ENCODE assay signal across 12 mouse cellular contexts in the genomic region with DNA sequence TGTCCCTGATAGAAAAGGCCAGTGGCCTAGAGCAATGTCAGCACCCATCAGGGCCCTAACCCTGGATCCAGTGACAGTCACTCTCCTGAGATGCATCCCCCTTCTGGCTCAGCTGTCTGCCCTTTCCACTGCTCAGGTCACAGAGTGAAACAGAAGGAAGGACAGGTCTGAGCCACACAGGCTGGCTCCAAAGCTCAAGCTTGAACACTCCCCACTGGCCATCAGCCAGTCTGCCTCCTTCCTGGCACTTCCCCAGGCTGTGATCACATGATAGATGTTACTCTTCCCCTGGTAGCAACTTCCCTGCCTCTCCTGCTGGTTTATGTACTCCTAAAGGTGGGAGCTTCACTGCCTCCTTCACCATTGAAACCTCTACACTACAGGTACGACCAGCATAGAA.
DNase-seq lines count a peak whose midpoint lies in the region; ATAC-seq and TF ChIP-seq lines count a peak whose summit lies in the region.
"Had no signal": no experiment of that assay in that cellular context is flagged by ENCODE, and none has a peak within 500 bp of the region (broad histone marks: within the 10 kb centered on the region; RNA-seq: fewer than 3 reads in every experiment).

No protein-coding gene starts in this region.

- no peak for ATAC-seq in kidney, embryonic 16.5 days (ENCODE audit: low FRiP score, low TSS enrichment)
- ATAC-seq in kidney, postnatal 0 days (replicated peaks; ENCODE audit: low FRiP score, low read depth), result no peak; the same call in 1 of the 2 replicates

- H3K4me3 ChIP-seq in kidney, embryonic 16.5 days (ENCODE audit: low read length), result no peak overlapping the region
- H3K4me3 ChIP-seq in kidney, postnatal 0 days (replicated peaks; ENCODE audit: low read depth, low read length), result no peak overlapping the region
- H3K4me3 ChIP-seq: limb, embryonic 15.5 days; neural tube, embryonic 12.5 days had no signal

- H3K27me3 ChIP-seq in kidney, embryonic 16.5 days (ENCODE audit: insufficient read depth, low read length), result peaks cover 18% of the 10 kb centered on the region
- H3K27me3 ChIP-seq in kidney, postnatal 0 days (ENCODE audit: insufficient read depth, low read length), result no peaks in the 10 kb centered on the region
- H3K27me3 ChIP-seq: neural tube, embryonic 12.5 days had no signal

- no peak for TF ChIP-seq CTCF in kidney, postnatal 0 days (IDR thresholded peaks at IDR 0.05; ENCODE audit: low read depth)

- WGBS in kidney, embryonic 16.5 days, result 62% methylated on average over 1 of the region's 1 CpGs
- 57% methylated on average over 1 of the region's 1 CpGs for WGBS in kidney, postnatal 0 days

- peak; percentile 58 for DNase-seq in adrenal gland, adult 2 months
- DNase-seq in adrenal gland, postnatal 4 days (ENCODE audit: low spot score in 2 of 2), result no peak
- DNase-seq in kidney, adult 18-20 months, result peak; percentile 85
- peak; percentile 15 for DNase-seq in Muller cell, postnatal 12 days (ENCODE audit: inconsistent ontology term)
- DNase-seq in kidney, postnatal 0 days (ENCODE audit: low spot score), result peak; percentile 2
- no peak for DNase-seq in thymus, adult 18-20 months
- no peak for DNase-seq in thymus, postnatal 25 days
- DNase-seq: layer of hippocampus, adult 9-11 months had no signal

- H3K9ac ChIP-seq in kidney, embryonic 16.5 days (replicated peaks; ENCODE audit: low read length), result no peak overlapping the region
- H3K9ac ChIP-seq in kidney, postnatal 0 days (ENCODE audit: low read depth, low read length), result no peak overlapping the region
- H3K9ac ChIP-seq: limb, embryonic 15.5 days; neural tube, embryonic 12.5 days had no signal

- no peak overlapping the region for H3K27ac ChIP-seq in kidney, embryonic 16.5 days (ENCODE audit: low read length)
- no peak overlapping the region for H3K27ac ChIP-seq in kidney, postnatal 0 days
- H3K27ac ChIP-seq: limb, embryonic 15.5 days; neural tube, embryonic 12.5 days had no signal

- H3K4me2 ChIP-seq in kidney, embryonic 16.5 days (replicated peaks; ENCODE audit: low read depth, low read length), result no peak overlapping the region
- no peak overlapping the region for H3K4me2 ChIP-seq in kidney, postnatal 0 days (ENCODE audit: low read length)
- H3K4me2 ChIP-seq: limb, embryonic 15.5 days; neural tube, embryonic 12.5 days had no signal

- H3K4me1 ChIP-seq in kidney, embryonic 16.5 days (ENCODE audit: insufficient read depth, low read length), result peaks cover 4% of the 10 kb centered on the region; the same call in 1 of the 2 replicates
- no peaks in the 10 kb centered on the region for H3K4me1 ChIP-seq in kidney, postnatal 0 days (replicated peaks; ENCODE audit: insufficient read depth, low read length)
- H3K4me1 ChIP-seq: megakaryocyte, embryonic 14.5 days had no signal

- H3K9me3 ChIP-seq in kidney, embryonic 16.5 days (ENCODE audit: low read length), result no peaks in the 10 kb centered on the region
- no peaks in the 10 kb centered on the region for H3K9me3 ChIP-seq in kidney, postnatal 0 days (replicated peaks; ENCODE audit: low read length)
- H3K9me3 ChIP-seq: limb, embryonic 15.5 days; megakaryocyte, embryonic 14.5 days; neural tube, embryonic 12.5 days had no signal

- no peaks in the 10 kb centered on the region for H3K36me3 ChIP-seq in kidney, embryonic 16.5 days (ENCODE audit: insufficient read depth, low read length)
- no peaks in the 10 kb centered on the region for H3K36me3 ChIP-seq in kidney, postnatal 0 days (ENCODE audit: insufficient read depth, low read length)
- H3K36me3 ChIP-seq: limb, embryonic 15.5 days; neural tube, embryonic 12.5 days had no signal

Comparison
In these comparisons a context has a peak if more than half of its experiments do, and no peak if none do; other contexts are left out.
1. DNase-seq: peak in adrenal gland, adult 2 months (single experiment), kidney, adult 18-20 months (single experiment), Muller cell, postnatal 12 days (single experiment) and kidney, postnatal 0 days (single experiment); none in adrenal gland, postnatal 4 days (0 of 2), thymus, adult 18-20 months (0 of 2) and thymus, postnatal 25 days (single experiment).